Mouse (Mus musculus): ENCODE data around the gene Gm28041.
"Not testable (repeated sequence)": the region's sequence is repeated elsewhere in the genome, so short reads cannot be mapped to it uniquely, and the experiment has no call there.

The Gm28041 gene

DNA sequence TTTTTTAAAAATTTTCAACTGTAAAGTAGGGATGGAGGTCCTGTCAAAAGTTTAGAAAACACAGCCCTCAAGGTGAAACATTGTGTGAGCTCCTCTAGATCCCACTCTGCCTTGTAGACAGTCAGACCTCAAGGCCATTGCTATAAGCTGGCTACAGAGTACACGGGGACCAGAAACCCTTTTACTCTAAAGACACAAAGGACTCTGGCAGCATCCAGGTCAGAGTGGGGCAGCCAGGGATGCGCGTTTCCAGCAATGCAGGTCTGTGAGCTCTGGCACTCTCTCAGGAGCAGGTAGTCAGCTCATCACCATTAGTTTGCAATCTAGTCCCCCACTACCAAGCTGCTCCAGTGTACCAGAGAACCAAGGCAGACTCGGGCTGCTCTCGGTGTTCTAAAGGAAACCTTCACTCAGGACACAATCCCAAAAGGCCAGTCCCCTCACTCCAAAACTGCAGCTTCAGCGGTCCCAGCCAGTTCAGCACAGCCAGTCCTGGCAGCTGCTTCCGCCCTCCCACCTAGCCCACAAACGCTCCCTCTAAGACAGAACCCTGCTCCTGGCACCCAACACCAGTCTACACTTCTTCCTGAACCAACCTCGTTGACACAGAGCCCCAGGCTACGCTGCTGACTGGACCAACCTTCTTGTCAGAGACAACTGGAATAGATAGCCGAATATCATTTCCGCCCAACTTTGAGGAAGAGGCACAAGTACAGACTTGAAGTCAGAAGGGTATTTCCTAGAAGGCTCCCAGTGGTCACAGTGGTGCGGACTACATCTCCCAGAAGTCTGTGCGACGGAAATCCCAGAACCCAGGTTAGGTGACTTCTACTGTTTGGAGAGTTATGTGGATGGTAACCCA is at the start of gene Gm28041, which contains the start of gene Zfp456:
Gene Gm28041 (minus strand): TSS at position 684 of the 862 bp plus-strand sequence.
Gene Zfp456 (minus strand): TSS at position 761 of the 862 bp plus-strand sequence.
- peak; percentile 86 to 87 for DNase-seq (ENCODE audit: low spot score in 2 of 2)

GRCm38 (mm10) chr13:67422532-67422931 is 47.0 kb upstream of the Gm28041 start:
- not testable (repeated sequence) for DNase-seq (ENCODE audit: low spot score in 2 of 2)

- peak; percentile 14 to 28 for DNase-seq (ENCODE audit: low spot score in 2 of 2)
Measured at GRCm38 (mm10) chr13:67421207-67421857, 45.8 kb upstream of the Gm28041 start, which contains the start of gene Zfp459. Gene Zfp459, minus strand, starts transcription at chr13:67421418.

DNA sequence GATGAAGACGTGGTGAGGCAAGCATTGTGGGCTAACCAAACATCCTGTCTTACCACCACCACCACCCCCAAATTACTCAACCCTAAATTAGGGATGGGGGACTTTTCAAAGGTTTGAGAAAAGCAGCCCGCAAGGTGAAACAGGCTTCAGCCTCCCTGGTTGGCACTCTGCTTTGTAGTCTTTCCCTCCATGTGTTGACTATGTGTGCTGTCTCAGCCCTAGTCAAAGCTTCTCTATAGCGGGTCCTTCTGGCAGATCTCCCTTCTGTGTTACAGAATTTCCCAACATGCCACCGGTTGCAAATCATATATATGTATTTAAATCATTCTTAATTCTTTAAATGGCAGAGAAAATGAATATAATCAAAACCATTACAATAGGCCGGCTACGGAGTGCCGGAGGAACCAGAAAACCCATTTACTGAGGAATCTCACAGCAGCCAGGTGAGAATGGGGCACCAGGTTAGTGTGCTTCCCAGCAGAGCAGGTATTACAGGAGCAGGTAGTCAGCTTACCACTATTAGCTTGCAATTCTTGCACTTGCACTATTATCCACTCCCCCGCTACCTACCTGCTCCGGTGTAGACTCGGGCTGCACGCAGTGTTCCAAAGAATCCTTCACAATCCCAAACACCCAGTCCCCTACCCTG is 45.1 kb upstream of the Gm28041 start:
- no peak for DNase-seq (ENCODE audit: low spot score in 2 of 2)

GRCm38 (mm10) chr13:67416811-67417210 is 41.3 kb upstream of the Gm28041 start:
- DNase-seq (ENCODE audit: low spot score in 2 of 2), result no peak

DNA sequence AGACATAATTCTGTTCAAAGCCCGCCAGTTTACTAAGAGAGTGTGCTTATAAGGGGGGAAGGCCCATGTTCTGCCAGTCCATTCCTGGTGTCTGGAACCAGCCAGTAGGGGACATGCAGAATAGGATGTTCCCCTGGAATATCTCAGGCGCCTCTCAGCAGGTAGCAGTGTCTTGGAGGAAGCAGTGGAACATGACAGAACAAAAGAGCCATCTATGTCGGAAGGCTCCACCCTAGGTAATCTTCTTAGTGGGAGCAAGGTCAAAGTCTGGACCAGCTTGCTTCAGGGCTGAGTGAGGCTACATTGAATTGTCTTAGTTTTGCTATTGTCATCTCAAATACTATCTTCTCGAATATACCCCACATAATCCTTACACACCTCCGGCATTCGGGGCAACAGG is 40.2 kb upstream of the Gm28041 start:
- DNase-seq (ENCODE audit: low spot score in 2 of 2), result no peak

- DNase-seq (ENCODE audit: low spot score in 2 of 2), result not testable (repeated sequence)
Measured at GRCm38 (mm10) chr13:67413634-67414033, 38.1 kb upstream of the Gm28041 start.

DNA sequence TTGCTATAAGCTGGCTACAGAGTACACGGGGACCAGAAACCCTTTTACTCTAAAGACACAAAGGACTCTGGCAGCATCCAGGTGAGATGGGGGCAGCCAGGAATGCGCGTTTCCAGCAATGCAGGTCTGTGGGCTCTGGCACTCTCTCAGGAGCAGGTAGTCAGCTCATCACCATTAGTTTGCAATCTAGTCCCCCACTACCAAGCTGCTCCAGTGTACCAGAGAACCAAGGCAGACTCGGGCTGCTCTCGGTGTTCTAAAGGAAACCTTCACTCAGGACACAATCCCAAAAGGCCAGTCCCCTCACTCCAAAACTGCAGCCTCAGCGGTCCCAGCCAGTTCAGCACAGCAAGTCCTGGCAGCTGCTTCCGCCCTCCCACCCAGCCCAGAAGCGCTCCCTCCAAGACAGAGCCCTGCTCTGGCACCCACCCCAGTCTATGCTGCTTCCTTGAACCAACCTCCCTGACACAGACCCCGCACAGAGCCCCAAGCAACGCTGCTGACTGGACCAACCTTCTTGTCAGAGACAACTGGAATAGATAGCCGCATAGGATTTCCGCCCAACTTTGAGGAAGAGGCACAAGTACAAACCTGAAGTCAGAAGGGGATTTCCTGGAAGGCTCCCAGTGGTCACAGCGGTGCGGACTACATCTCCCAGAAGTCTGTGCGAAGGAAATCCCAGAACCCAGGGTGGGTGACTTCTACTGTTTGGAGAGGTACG is 23.8 kb upstream of the Gm28041 start, which contains the start of gene Zfp429:
Gene Zfp429 (minus strand): TSS at position 637 of the 721 bp plus-strand sequence.
- peak; percentile 76 to 77 for DNase-seq (ENCODE audit: low spot score in 2 of 2)

GRCm38 (mm10) chr13:67376255-67376654 is 722 bp upstream of the Gm28041 start:
- DNase-seq (ENCODE audit: low spot score in 2 of 2), result not testable (repeated sequence)

GRCm38 (mm10) chr13:67360131-67360744 is 15.3 kb downstream of the Gm28041 start, which contains the start of the genes Gm28044 and Zfp953:
Gene Gm28044, minus strand, starts transcription at chr13:67360536.
Gene Zfp953, minus strand, starts transcription at chr13:67360605.
- DNase-seq (ENCODE audit: low spot score in 2 of 2), result peak; percentile 87

GRCm38 (mm10) chr13:67351854-67352253 is 23.7 kb downstream of the Gm28041 start:
- no peak for DNase-seq (ENCODE audit: low spot score in 2 of 2)

- DNase-seq (ENCODE audit: low spot score in 2 of 2), result no peak
Measured at GRCm38 (mm10) chr13:67343422-67343821, 32.1 kb downstream of the Gm28041 start.

DNA sequence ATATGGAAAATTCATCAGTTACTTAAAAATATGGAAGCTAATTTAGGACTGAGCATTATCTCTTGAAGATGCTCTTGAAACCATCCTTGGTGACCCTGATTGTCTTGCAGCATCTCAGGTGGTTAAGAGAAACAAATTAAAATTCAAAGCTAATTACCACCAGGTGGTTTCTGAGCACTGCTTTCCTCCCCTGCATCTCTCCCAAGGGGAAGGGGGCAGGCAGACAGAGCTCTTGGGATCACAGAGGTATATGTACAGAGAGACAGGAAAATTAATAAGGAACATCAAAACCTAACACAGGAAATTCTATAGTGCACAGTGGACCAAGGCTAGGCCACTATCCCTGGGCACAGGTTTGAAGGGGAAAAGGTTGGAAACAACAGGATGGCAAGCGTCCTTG is 42.7 kb downstream of the Gm28041 start:
- DNase-seq (ENCODE audit: low spot score in 2 of 2), result no peak

- peak; percentile 78 to 81 for DNase-seq (ENCODE audit: low spot score in 2 of 2)
Measured at GRCm38 (mm10) chr13:67332019-67332724, 43.4 kb downstream of the Gm28041 start, which contains the start of gene Zfp595. Gene Zfp595, minus strand, starts transcription at chr13:67332570.

DNA sequence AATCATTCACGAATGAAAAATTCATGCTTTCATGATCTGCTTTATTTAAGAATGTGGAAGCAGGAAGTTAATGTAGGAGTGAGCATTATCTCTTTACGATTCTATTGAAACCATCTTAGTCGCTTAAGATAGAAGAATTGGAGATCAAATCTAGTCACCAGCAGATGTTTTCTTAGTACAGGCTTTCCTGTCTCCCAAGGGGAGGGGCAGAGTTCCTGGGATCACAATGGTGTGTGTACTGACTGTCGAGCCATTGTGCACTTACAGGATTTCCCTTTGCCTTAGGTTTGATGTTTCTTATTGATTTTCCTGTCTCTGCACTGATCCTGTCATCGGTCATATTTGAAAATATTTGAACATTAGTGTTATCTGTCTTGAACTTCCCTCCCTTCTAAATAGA is 68.8 kb downstream of the Gm28041 start:
- no peak for DNase-seq (ENCODE audit: low spot score in 2 of 2)

DNA sequence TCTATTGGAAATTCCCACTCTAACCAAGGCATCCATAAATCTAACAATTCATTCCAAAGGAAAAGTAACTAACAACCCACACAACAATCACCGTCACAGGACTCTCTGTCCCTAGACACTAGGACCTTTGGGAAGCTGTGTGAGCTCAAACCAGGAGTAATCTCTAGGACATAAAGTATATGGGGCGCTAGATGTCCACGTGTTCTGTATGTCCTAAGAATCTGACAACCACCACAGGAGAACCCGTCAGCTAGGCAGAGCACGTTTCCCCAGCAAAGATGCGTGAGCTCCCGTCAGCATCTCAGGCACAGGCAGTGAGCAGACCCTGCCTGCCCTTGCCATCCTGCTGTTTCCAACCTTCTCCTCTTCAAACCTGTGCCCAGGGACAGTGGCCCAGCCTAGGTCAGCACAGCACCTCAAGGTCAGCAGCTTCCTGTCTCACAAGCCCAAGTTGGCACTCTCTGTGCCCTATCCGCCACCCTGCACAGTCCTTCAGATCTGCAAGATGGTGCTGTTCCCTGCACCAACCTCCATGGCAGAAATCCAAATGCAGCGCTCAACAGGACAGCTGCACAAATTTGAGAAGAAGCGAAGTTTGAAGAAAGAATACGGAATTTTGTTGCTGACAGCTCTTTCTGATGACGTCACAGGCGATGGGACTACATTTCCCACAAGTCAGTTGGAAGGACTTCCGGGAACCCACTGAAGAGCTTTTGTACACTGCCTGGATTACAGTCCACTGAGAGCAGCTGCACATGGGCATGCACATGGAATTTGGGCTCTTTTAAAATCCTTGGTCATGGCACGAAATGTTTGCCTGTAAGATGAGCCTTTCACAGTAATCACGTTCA is 69.5 kb downstream of the Gm28041 start, which contains the start of gene Zfp457:
Gene Zfp457 (minus strand): TSS at position 664 of the 851 bp plus-strand sequence.
- DNase-seq (ENCODE audit: low spot score in 2 of 2), result peak; percentile 82 to 83
